Mouse (Mus musculus) heart, embryonic 11.5 days (tissue): Measurements from ENCODE around the gene Nlgn2. TPM values are rescaled to one million over a fixed set of nuclear protein-coding genes. Genes with fewer than 3 reads are reported as not detected.

Experiments
- ATAC-seq: fragments of 200-750 bp; cut with Nextera tagmentation; replicated peaks from 2 replicates; pipeline ENCODE4 v1.8.0; 2017; ENCODE audit warnings: moderate library complexity; ENCODE audit not compliant: insufficient number of reproducible peaks, low FRiP score, low TSS enrichment
- H3K27ac ChIP-seq: fragments of 300-500 bp; sonication (generic); 2 replicates; pipeline ENCODE4 v1.5.1; 2014; ENCODE audit warnings: mild to moderate bottlenecking, low read depth, low read length
- H3K27me3 ChIP-seq: fragments of 300-500 bp; sonication (generic); 2 replicates; pipeline ENCODE4 v1.6.1; 2014; ENCODE audit warnings: mild to moderate bottlenecking, low read length, mixed read lengths; ENCODE audit not compliant: control insufficient read depth, insufficient read depth
- H3K36me3 ChIP-seq: fragments of 300-500 bp; sonication (generic); 2 replicates; pipeline ENCODE4 v1.6.1; 2014; ENCODE audit warnings: mild to moderate bottlenecking, low read length, moderate library complexity, mixed read lengths; ENCODE audit not compliant: control insufficient read depth, insufficient read depth
- H3K4me1 ChIP-seq: fragments of 300-500 bp; sonication (generic); 2 replicates; pipeline ENCODE4 v1.6.1; 2014; ENCODE audit warnings: low read length; ENCODE audit not compliant: control insufficient read depth, insufficient read depth
- H3K4me2 ChIP-seq: fragments of 300-500 bp; sonication (generic); 2 replicates; pipeline ENCODE4 v1.6.1; 2014; ENCODE audit warnings: mild to moderate bottlenecking, moderate library complexity
- H3K4me3 ChIP-seq: fragments of 300-500 bp; sonication (generic); 2 replicates; pipeline ENCODE4 v1.5.1; 2014; ENCODE audit warnings: low read depth, low read length
- H3K9ac ChIP-seq: fragments of 300-500 bp; sonication (generic); 2 replicates; pipeline ENCODE4 v1.6.1; 2014; ENCODE audit warnings: mild to moderate bottlenecking, low read depth, low read length, moderate library complexity
- H3K9me3 ChIP-seq: fragments of 300-500 bp; sonication (generic); replicated peaks from 2 replicates; pipeline ENCODE4 v1.6.1; 2016; ENCODE audit warnings: low read length; ENCODE audit not compliant: control insufficient read depth
- WGBS: fragments of 180-500 bp; shearing (Covaris S2); extraction: QIAGEN DNeasy Blood & Tissue Kit; methylation state at CpG from one replicate; pipeline ENCODE4 v1.1.7; 2014; ENCODE audit not compliant: insufficient replicate concordance; 5-methylcytosine and 5-hydroxymethylcytosine counted together
- polyA plus RNA-seq: library from polyadenylated mRNA; unstranded; fragments of >200 nt; fragmentation: Nextera tagmentation; extraction: Ambion mirVana; gene quantifications from 2 replicates; pipeline ENCODE4 v1.2.1, GENCODE M21; 2014

Gene Nlgn2
- polyA plus RNA-seq, 1 experiment from 2014 or later, result 3.1 TPM

DNA sequence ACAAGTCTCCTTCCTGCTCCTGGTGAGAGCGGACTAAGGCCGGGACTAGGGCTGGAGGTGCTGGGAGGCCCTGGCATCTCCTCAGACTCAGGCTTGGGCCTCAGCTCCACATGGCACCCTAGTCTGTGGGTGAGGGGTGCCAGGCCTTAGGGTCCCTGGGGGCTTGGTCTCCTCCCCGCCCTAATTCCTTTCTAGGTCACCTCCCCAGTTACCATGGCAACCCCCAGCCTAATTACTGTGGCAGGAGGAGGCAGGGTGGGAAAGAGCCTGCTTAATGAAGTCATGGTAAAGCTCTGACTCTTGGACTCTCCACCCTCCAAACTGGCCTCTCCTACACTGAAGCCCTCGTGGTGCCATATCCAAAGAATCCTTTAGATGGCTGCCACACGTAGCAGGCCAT, 8.8 kb downstream of the Nlgn2 start:
- peaks cover 14% of the 10 kb centered on the region for H3K27me3 ChIP-seq
- peaks cover 6% of the 10 kb centered on the region; the same call in 1 of the 2 replicates for H3K4me1 ChIP-seq
- H3K9ac ChIP-seq, result no peak overlapping the region
- H3K4me3 ChIP-seq, result no peak overlapping the region
- no peak overlapping the region for H3K27ac ChIP-seq
- peaks cover 7% of the 10 kb centered on the region for H3K36me3 ChIP-seq
- 69% methylated on average over 5 of the region's 5 CpGs for WGBS
- ATAC-seq, result no peak
- no peak overlapping the region for H3K4me2 ChIP-seq
- no peaks in the 10 kb centered on the region for H3K9me3 ChIP-seq

DNA sequence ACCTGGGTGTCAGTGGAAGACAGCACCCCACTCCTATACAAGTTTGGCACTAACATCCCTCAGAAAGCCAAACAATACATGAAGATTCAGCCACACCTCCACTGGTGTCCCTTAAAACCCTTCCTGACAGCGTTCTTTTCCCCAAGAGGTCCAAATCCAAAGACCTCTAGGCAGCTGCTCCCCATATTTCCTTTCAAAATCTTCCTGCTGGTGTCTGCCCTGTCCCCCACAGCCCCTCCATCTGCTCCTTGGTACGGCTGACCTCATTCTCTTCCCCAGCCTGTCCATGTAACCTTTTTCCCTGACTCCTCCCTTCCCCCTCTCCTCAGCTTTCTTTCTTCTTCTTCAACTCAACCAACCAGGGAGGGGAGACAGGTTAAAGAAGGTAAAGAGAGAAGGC, 14.1 kb downstream of the Nlgn2 start:
- no peak overlapping the region for H3K27ac ChIP-seq
- H3K4me1 ChIP-seq, result no peaks in the 10 kb centered on the region
- no peak overlapping the region for H3K4me2 ChIP-seq
- no peak for ATAC-seq
- H3K27me3 ChIP-seq, result no peaks in the 10 kb centered on the region
- no peaks in the 10 kb centered on the region for H3K9me3 ChIP-seq
- H3K36me3 ChIP-seq, result peaks cover 7% of the 10 kb centered on the region
- no peak overlapping the region for H3K4me3 ChIP-seq
- no peak overlapping the region for H3K9ac ChIP-seq
- WGBS, result 73% methylated on average over 2 of the region's 2 CpGs

DNA sequence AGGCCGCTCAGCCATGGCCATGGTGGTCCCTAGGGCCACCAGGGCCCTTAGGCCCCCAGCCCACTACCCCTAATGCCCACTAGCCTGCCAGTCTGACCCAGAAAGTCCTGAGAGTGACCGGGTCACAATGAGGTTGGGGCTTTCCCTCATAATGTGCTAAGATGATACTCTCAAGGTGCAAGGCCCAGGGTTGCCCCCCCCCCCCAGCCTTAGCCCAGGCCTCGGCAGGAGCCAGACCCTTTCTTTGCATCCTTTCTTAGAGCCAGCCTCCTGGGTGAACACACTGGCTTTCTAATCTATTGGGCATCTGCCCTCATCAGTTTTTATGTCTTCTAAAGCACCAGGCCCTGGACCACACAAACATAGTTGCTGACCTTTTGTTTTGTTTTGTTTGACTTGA, 15.5 kb downstream of the Nlgn2 start, which contains the start of gene Spem1:
Gene Spem1, minus strand, starts transcription at position 101 of the 400 bp plus-strand sequence.
- no peaks in the 10 kb centered on the region for H3K4me1 ChIP-seq
- H3K27me3 ChIP-seq, result no peaks in the 10 kb centered on the region
- no peak for ATAC-seq
- no peaks in the 10 kb centered on the region for H3K9me3 ChIP-seq
- H3K36me3 ChIP-seq, result peaks cover 3% of the 10 kb centered on the region
- 74% methylated on average over 3 of the region's 3 CpGs for WGBS
- H3K4me3 ChIP-seq, result no peak within 1 kb of the TSS
- H3K27ac ChIP-seq, result no peak within 1 kb of the TSS
- no peak within 1 kb of the TSS for H3K4me2 ChIP-seq
- H3K9ac ChIP-seq, result no peak within 1 kb of the TSS

DNA sequence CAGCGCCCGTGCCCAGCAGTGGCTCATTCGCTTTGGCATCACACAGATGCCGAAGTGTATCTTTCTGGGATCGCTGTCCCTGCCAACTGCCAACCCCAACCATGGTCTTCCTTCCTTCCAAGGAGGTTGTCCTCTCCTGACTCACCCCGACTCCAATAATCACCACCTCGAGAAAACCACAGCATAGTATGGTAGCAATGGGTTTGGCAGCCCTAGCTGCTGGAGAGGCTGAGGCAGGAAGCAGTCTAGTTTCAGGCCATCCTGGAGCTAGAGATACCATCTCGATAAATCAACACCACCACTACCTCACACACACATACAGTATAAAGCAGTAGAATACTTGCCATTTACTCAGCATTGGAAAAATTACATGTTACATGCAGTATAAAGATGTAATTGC, 18.7 kb downstream of the Nlgn2 start:
- ATAC-seq, result no peak
- no peak overlapping the region for H3K4me3 ChIP-seq
- H3K36me3 ChIP-seq, result no peaks in the 10 kb centered on the region
- 82% methylated on average over 8 of the region's 8 CpGs for WGBS
- 0 out of 2 replicates have a peak, but pooled peaks cover 2% of the 10 kb centered on the region for H3K27me3 ChIP-seq
- no peaks in the 10 kb centered on the region for H3K9me3 ChIP-seq
- H3K4me1 ChIP-seq, result no peaks in the 10 kb centered on the region
- no peak overlapping the region for H3K9ac ChIP-seq
- no peak overlapping the region for H3K4me2 ChIP-seq
- no peak overlapping the region for H3K27ac ChIP-seq

DNA sequence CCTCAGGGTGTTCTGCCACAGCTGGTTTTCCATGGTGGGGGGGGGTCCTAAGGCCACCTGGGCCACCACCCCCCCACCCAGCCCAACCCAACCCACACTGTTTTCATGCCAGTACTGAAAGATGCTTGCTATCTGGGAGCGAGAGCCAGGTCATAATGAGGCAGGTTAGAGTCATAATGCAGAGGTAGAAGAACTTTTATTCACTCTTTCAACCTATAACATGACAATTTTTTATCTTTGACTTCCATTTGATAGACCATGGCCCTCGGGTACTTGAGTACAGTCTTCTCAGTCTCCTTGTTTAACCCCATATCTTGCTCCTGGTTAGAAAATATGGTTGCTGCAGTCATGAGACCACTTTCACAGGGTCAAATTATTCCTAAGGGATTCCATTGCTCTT, 19.2 kb downstream of the Nlgn2 start, which contains the start of gene Spem2:
Gene Spem2, minus strand, starts transcription at position 101 of the 400 bp plus-strand sequence.
- no peak for ATAC-seq
- Histone ChIP-seq H3K4me2 (no peak within 1 kb of the TSS), H3K27me3 (0 out of 2 replicates have a peak, but pooled peaks cover 2% of the 10 kb centered on the region), H3K9ac (no peak within 1 kb of the TSS), H3K36me3 (no peaks in the 10 kb centered on the region), H3K4me3 (no peak within 1 kb of the TSS), H3K27ac (no peak within 1 kb of the TSS), H3K9me3 (no peaks in the 10 kb centered on the region), H3K4me1 (no peaks in the 10 kb centered on the region)
- WGBS, result 61% methylated on average over 2 of the region's 2 CpGs

DNA sequence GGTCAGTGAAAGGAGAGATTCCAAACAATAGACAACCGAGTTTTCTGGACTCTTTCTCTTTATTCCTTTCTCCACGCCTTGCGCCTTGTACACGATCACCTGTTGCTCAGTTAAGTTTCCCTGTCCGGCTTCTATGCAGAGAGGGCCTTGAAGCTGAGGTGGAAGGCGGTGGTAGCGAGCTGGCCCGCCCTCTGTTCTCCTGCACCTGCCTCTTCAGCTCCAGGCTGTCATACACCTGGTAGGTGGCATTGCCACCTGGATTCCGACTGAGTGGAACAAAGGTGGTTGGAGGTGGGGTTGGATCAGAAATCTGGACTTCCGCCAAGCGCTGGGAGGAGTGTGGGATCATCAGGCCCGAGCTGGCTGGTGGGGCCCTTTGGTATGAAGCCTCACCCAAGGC, 21.1 kb downstream of the Nlgn2 start:
- ATAC-seq, result no peak
- no peak overlapping the region for H3K4me3 ChIP-seq
- H3K9me3 ChIP-seq, result no peaks in the 10 kb centered on the region
- 89% methylated on average over 12 of the region's 12 CpGs for WGBS
- H3K4me1 ChIP-seq, result no peaks in the 10 kb centered on the region
- 0 out of 2 replicates have a peak, but pooled peaks cover 2% of the 10 kb centered on the region for H3K27me3 ChIP-seq
- no peak overlapping the region for H3K27ac ChIP-seq
- no peak overlapping the region for H3K9ac ChIP-seq
- H3K36me3 ChIP-seq, result no peaks in the 10 kb centered on the region
- no peak overlapping the region for H3K4me2 ChIP-seq

DNA sequence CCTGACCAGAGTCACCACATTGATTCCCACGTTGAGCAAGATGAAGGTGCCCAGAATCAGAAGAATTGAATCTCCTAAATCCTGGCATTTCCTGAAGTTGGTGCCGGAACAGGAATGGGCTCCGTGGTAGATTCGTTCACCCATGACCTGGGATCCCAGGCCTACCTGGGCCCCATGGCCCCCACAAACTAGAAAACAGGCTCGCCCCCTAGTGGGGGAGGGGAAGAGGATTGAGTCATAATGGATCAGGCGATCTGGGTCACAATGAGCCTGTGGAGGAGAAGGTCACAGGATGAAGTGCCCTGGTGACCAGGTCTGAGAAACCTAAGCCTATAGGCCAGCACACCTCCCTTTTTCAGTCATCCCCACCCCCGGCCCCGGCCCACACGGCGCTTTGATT, 22.4 kb downstream of the Nlgn2 start, which contains the start of gene Gm39566:
Gene Gm39566, minus strand, starts transcription at position 144 of the 400 bp plus-strand sequence.
- H3K27ac ChIP-seq, result no peak within 1 kb of the TSS
- H3K9ac ChIP-seq, result no peak within 1 kb of the TSS
- no peaks in the 10 kb centered on the region for H3K4me1 ChIP-seq
- H3K27me3 ChIP-seq, result 0 out of 2 replicates have a peak, but pooled peaks cover 2% of the 10 kb centered on the region
- 52% methylated on average over 10 of the region's 10 CpGs for WGBS
- H3K9me3 ChIP-seq, result no peaks in the 10 kb centered on the region
- no peaks in the 10 kb centered on the region for H3K36me3 ChIP-seq
- no peak within 1 kb of the TSS for H3K4me2 ChIP-seq
- no peak for ATAC-seq
- H3K4me3 ChIP-seq, result no peak within 1 kb of the TSS

DNA sequence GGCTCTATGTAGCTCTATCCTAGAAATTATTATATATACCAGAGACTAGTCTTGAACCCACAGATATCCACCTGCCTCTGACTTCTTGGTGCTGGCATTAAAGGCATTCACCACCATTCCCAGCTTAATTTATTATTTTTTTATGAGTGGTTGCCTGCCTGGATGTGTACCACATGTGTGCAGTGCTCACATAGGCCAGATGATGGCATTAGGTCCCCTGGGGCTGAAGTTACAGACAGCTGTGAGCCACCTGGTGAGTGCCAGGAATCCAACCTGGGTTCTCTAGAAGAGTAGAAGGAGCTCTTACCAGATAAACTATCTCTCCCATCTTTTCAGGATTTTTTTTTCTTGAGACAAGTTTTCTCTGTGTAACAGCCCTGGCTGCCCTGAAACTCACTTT, 27.3 kb downstream of the Nlgn2 start:
- H3K27ac ChIP-seq, result no peak overlapping the region
- no peak overlapping the region for H3K9ac ChIP-seq
- H3K36me3 ChIP-seq, result no peaks in the 10 kb centered on the region
- H3K4me3 ChIP-seq, result no peak overlapping the region
- H3K4me1 ChIP-seq, result no peaks in the 10 kb centered on the region
- ATAC-seq, result no peak
- H3K27me3 ChIP-seq, result peaks cover 6% of the 10 kb centered on the region; the same call in 1 of the 2 replicates
- H3K9me3 ChIP-seq, result no peaks in the 10 kb centered on the region
- no peak overlapping the region for H3K4me2 ChIP-seq

GRCm38 (mm10) chr11:69807641-69808040, 29.9 kb downstream of the Nlgn2 start:
- 81% methylated on average over 2 of the region's 2 CpGs for WGBS
- H3K27me3 ChIP-seq, result peaks cover 25% of the 10 kb centered on the region
- H3K4me2 ChIP-seq, result no peak overlapping the region
- H3K27ac ChIP-seq, result no peak overlapping the region
- H3K9me3 ChIP-seq, result no peaks in the 10 kb centered on the region
- ATAC-seq, result no peak
- no peaks in the 10 kb centered on the region for H3K36me3 ChIP-seq
- no peak overlapping the region for H3K9ac ChIP-seq
- H3K4me3 ChIP-seq, result no peak overlapping the region
- H3K4me1 ChIP-seq, result peaks cover 20% of the 10 kb centered on the region
